Mouse (Mus musculus) common myeloid progenitor, adult 5-6 weeks (primary cell): Measurements from ENCODE around the gene Chpf. TPM values are rescaled to one million over a fixed set of nuclear protein-coding genes. Genes with fewer than 3 reads are reported as not detected.
A peak's percentile ranks its signal among the peaks of the same experiment; 100 is the strongest.

ENCODE experiments used
- ATAC-seq: replicated peaks from 2 replicates; pipeline ENCODE4 v1.8.0; 2016; ENCODE audit warnings: low read depth, mild to moderate bottlenecking, moderate TSS enrichment, inconsistent platforms; ENCODE audit not compliant: poor library complexity, severe bottlenecking
- total RNA-seq: library from RNA; stranded (forward); fragments of 200-1000, 187-1606 nt; gene quantifications from 2 replicates; pipeline ENCODE4 v1.2.3, GENCODE M21; 2017

The Chpf gene
- total RNA-seq, 1 experiment from 2014 or later: 2.1 TPM

DNA sequence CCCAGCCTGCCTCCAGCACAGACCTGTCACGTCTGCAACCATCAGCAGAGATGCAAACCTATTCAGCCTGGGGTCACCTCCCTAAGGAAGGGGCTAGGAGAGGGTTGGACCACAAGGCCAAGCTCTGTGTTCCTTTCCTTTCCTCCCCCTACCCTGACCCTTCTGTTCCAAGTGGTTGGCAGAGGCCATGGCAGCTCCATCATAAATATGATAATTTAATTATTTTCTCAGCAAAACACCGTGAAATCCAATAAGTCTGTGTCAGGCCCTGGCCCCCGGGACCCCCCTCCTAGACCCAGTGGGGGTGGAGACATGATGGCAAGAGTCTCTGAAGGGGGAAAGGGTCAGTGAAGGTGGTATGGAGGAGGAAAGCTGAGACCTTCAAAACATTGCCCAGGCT is 34.9 kb downstream of the Chpf start:
- ATAC-seq: no peak

DNA sequence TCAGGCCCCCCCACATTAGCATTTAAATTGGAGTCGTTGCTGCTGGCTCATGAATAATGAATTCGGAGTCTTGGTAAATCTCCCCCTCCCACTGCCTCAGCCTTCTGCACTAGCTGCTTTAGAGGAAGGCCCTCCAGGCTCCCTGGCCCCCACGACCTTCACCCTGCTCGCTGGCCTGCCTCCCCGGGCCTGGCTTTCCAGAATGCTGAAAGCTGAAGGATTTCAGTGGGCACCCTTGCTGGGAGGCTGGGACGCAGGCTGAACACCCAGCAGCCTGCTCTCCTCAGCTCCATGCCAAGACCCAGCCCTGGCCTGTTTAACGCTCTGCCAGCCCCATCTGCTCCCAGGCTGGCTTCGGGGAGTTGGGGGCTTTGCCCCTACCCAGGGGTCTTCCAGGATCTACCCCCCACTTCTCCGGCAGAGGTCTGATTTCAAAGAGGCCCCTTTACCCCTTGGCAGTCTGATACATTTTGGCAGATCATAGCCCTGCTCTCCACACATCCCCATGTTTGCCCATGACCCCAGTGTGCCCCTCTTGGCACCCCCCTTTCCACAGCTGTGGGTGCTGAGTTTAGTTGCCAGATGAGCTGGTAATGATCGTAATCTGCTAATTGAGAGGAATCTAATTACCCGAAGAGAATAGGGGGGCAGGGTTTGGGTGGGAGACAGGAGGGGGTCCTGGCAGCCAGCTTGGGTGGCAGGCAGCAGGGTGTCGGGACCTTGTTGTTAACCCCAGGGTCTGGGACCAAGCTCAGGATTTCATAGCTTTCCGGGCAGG is 35.7 kb downstream of the Chpf start:
- ATAC-seq: no peak

DNA sequence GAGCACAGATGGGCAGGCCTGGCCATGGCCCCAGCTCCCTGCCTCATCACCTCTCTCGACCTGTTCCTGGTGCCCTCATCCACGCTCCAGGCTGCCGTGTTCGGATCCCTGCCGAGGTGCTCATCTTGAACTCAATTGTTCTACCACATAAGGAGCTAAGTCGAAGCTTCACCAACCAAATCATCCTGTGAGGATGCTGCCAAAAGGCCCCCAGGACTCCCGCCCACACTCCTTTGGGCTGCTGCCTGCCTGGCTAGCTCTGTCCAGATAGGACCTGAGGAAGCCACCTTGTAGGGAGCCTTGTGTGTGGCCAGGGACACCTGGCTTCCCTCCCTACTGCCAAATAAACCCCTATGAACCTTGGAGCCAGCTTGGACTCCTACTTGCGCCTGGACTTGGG is 36.3 kb downstream of the Chpf start:
- no peak for ATAC-seq

DNA sequence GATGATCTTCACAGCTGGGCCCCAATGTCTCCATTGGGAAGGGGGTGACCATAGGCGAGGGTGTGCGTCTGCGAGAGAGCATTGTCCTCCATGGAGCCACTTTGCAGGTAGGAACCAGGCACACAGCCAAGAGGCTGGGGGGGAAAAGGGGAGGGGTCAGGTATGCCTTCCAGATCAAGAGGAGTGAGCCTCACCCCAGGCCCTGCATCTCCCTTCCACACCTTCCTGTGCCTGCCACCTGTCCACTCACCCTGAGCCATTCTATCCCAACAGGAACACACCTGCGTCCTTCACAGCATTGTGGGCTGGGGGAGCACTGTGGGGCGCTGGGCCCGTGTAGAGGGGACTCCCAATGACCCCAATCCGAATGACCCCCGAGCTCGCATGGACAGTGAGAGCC is 36.9 kb downstream of the Chpf start:
- ATAC-seq: no peak

DNA sequence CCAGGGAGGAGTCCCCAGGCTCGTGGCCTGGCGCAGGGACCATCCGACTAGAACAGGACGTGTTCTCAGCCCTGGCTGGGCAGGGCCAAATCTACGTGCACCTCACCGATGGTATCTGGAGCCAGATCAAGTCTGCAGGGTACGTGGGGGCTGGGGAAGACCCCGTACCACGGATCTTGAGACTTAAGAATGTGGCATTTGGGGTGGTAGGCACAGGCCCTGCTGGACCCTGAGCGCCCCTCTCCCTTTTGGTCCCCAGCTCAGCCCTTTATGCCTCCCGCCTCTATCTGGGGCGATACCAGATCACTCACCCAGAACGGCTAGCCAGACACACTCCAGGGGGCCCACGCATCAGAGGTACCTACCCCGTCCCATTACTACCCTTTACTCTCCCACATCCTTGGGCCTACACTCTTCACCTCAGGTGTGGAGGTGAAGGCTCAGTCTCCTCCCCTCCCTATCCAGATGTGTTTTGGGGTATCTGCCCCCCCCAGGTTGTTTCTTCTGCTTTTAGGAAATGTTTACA is 37.6 kb downstream of the Chpf start:
- ATAC-seq: no peak

DNA sequence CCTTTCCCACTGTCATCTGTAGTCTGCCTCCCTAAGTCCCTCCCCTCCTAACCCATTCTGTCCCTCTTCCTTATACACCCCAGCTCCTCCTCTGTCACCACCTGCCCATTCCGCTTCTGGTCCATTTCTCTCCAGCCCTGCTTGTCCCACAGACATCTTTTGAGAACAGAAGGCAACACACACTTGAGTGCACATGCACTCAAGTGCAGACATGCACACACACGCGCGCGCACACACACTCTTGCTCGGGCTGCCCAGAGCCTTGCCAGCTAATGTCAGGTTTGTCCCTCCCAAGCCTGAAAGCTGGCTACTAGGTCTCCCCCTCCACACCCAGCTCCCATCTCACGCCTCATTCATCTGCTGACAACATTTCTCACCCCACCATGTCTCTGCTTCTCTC is 38.4 kb downstream of the Chpf start:
- ATAC-seq: no peak

DNA sequence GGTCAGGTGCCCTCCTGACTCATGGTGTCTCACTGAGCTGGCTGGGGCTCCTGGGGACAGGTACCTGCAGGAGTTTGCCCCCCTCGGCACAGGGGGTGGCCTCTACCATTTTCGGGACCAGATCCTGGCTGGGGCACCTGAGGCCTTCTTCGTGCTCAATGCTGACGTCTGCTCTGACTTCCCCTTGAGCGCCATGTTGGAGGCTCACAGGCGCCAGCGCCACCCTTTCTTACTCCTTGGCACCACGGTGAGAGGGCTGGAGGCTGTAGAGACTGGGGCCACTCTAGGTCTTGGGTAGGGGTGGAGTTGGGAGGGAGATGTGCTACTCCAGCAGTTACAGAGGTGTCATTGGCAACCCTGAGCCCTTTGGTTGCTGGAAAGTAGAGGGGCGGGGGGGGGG is 40.3 kb downstream of the Chpf start:
- ATAC-seq: no peak

DNA sequence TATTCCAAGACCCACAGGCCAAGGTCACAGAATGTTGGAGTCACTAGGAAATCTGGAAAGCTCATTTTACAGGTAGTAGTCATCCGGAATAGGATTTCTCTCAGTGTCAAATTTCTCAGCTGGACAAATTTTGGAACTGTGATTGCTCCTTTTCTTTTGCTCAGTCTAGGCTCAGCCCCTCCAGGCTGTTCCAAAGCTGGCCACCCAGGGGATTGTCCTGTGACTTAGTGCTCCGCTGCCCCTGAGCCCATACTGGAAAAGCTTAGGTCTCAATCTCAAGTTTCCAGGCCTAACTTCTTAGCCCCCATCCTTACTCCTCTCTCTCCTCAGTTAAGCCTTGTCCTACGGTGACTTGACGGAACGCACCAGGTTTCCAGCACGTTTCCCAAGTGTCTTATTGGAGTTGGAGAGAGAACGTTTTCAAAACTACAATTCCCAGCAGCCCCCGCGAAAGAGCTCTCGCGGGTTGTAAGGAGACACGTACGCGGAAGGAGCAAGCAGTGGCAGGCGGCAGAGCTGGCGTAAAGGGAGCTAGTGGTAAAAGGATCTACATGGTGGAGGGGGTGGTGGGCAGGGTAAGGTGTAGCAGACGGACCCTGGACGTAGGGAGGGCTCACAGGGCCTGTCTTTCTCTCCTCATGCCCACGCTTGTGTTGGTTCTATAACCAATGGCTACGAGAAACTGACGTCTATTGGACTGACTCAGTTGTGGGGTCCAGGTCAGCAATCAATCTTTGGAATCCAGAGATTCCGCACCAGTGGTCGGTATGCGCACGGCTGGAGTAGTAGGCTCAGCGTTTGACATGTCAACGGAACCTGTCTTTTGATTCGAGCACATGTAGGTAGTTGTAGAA is 43.4 kb downstream of the Chpf start, which contains the start of gene Gmppa:
TSS of gene Gmppa (plus strand) at position 456 of the 854 bp plus-strand sequence.
- ATAC-seq: peak; percentile 93

DNA sequence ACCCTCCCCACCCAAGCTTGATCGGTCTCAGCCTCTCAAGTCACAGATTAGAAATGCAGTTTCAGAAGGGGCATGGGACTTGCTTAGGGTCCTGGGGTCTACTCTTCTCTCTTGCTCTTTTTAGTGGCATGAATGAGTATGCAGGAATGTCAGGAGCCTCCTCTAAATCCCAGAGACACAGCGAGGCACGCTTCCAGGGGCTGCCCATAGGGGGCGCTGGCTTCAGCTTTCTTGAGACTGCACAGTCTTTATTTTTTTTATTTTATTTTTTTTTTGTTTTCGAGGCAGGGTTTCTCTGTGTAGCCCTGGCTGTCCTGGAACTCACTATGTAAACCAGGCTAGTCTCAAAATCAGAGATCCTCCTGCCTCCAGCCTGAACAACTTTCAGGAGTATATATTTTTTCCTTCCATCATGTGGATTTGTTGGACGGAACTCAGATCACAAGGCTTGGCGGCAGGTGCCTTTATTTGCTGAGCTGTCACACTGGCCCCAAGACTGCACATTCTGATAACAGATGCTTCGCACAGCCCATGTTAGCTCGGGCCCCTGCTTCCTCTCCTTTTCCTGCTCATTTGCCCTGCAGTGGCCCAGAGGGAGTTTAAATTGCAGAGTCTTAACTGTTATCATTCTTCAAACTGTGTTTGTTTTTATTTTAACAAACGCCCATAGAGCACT is 53.2 kb downstream of the Chpf start:
- 0 out of 2 replicates have a peak, but pooled peaks have one; percentile 26 for ATAC-seq

Other genes with a start within 250 kb of the Chpf start
- 1.1 TPM in 1 of 2 replicates, not detected in the other for gene A630095N17Rik, start 247.2 kb downstream of the Chpf start, total RNA-seq
- 5.9 and 9.5 TPM in 2 replicates for gene Dnajb2, start 242.9 kb downstream of the Chpf start, total RNA-seq
- 0.14 TPM in 1 of 2 replicates, not detected in the other for gene Ptprn, start 214.8 kb downstream of the Chpf start, total RNA-seq
- gene Resp18, start 200.9 kb downstream of the Chpf start, total RNA-seq: not detected in 2 replicates
- gene Dnpep, start 161.3 kb downstream of the Chpf start, total RNA-seq: 28.7 and 37.5 TPM in 2 replicates
- not detected in 2 replicates for gene Des, start 119.0 kb downstream of the Chpf start, total RNA-seq
- not detected in 2 replicates for gene Speg, start 104.0 kb downstream of the Chpf start, total RNA-seq
- 61.7 and 73.9 TPM in 2 replicates for gene Gmppa, start 43.4 kb downstream of the Chpf start, total RNA-seq
- not detected in 2 replicates for gene Asic4, start 28.9 kb downstream of the Chpf start, total RNA-seq
- 0.32 TPM in 1 of 2 replicates, not detected in the other for gene Tmem198, start 225 bp upstream of the Chpf start, total RNA-seq
- 1.4 and 2.7 TPM in 2 replicates for gene Obsl1, start 27.1 kb upstream of the Chpf start, total RNA-seq
- not detected in 2 replicates for gene Inha, start 27.8 kb upstream of the Chpf start, total RNA-seq
- 15.1 and 19.5 TPM in 2 replicates for gene Stk11ip, start 42.2 kb upstream of the Chpf start, total RNA-seq
- under 0.01 TPM in 1 of 2 replicates, not detected in the other for gene Slc4a3, start 67.0 kb upstream of the Chpf start, total RNA-seq